Mouse (Mus musculus): ENCODE data around the gene Tmem265. TPM values are rescaled to one million over a fixed set of nuclear protein-coding genes. Genes with fewer than 3 reads are reported as not detected.

Tmem265 gene
- polyA plus RNA-seq, 1 experiment: not detected

DNA sequence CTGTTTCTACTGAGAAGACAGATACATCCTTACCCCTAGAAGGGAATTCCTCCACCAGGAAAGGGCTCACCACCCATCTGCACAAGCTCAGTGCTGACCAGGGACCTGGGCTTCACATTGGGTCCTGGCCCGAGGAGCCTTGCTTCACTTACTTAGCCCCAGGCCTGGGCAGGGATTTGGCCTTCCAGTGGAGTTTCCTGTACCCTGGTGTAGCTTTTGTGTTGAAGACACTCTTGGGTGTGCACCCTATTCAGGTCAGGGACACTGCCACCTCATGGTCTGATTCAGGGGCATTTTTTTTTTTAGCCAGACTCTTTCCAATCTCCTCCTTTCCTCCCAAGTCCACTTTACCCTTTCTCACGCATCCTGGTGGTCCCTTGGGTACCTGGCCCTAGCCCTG is 41.7 kb downstream of the Tmem265 start:
- Histone ChIP-seq H3K27ac (ENCODE audit: insufficient read depth, low read length) (no peak overlapping the region), H3K4me3 (ENCODE audit: insufficient read depth, low read length) (no peak overlapping the region), H3K4me1 (ENCODE audit: control insufficient read depth, insufficient read depth, low read length) (no peaks in the 10 kb centered on the region)
- TF ChIP-seq POLR2A (IDR thresholded peaks at IDR 0.05; ENCODE audit: low read depth, low read length): no peak

DNA sequence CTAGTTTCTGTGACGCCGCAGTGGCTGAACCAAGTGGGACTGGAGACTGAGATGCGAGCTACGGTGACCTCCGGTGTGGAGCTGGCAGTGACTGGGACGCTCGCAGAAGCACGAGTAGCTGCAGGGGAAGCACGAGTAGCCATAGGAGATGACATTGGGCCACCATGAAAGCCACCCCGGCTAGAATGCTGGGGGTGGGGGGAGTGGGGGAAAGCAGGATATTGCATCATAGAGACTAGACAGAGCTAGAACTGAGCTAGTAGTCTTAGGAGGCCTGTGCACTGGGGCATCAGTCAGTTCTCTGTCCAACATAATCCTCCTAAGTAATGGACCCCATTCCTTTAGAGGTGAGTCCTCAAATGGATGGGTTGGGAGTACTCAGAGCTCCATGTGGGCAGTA is 43.1 kb downstream of the Tmem265 start:
- H3K4me3 ChIP-seq (ENCODE audit: insufficient read depth, low read length): no peak overlapping the region
- TF ChIP-seq POLR2A (IDR thresholded peaks at IDR 0.05; ENCODE audit: low read depth, low read length) (no peak), CTCF (IDR thresholded peaks at IDR 0.05; ENCODE audit: borderline replicate concordance, insufficient read depth, low read length) (no peak)
- no peaks in the 10 kb centered on the region for H3K4me1 ChIP-seq (ENCODE audit: control insufficient read depth, insufficient read depth, low read length)
- no peak overlapping the region for H3K27ac ChIP-seq (ENCODE audit: insufficient read depth, low read length)

DNA sequence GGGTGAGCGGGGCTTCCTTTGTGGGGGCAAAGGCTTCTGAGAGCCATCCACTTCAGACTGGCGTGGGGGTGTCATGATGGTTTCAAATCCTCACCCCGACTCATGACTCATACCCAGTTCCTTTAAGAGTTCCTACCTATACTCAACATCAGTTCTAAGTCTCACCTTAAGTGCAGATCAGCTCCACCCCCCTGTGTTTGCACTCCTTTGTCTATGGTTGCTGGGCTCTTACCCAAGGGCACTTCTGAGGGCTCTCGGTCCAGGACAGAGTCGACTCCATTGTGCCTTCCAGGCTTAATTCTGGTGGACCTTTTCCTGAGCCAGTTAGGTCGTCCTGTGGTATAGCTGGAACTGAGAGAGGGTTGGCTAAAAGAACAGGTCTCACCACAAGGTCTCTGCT is 46.0 kb downstream of the Tmem265 start:
- Histone ChIP-seq H3K4me3 (ENCODE audit: insufficient read depth, low read length) (no peak overlapping the region), H3K27ac (ENCODE audit: insufficient read depth, low read length) (no peak overlapping the region), H3K4me1 (ENCODE audit: control insufficient read depth, insufficient read depth, low read length) (no peaks in the 10 kb centered on the region)
- TF ChIP-seq CTCF (IDR thresholded peaks at IDR 0.05; ENCODE audit: borderline replicate concordance, insufficient read depth, low read length) (no peak), POLR2A (IDR thresholded peaks at IDR 0.05; ENCODE audit: low read depth, low read length) (no peak)

DNA sequence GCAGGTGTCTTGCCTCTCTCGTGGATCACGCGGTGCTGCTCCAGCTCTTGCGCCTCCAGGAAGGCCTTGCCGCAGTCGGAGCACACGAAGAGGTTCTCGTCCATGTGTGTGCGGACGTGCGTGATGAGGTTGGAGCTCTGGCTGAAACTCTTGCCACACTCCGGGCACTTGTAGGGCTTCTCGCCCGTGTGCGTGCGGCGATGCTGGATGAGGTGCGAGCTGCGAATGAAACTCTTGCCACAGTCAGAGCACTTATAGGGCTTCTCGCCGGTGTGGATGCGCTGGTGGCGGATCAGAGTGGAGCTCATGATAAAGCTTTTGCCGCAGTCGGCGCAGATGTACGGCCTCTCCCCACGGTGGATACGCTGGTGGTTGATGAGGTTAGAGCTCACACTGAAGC is 49.8 kb downstream of the Tmem265 start:
- Histone ChIP-seq H3K4me3 (ENCODE audit: insufficient read depth, low read length) (no peak overlapping the region), H3K4me1 (ENCODE audit: control insufficient read depth, insufficient read depth, low read length) (no peaks in the 10 kb centered on the region), H3K27ac (ENCODE audit: insufficient read depth, low read length) (no peak overlapping the region)
- TF ChIP-seq CTCF (IDR thresholded peaks at IDR 0.05; ENCODE audit: borderline replicate concordance, insufficient read depth, low read length) (no peak), POLR2A (IDR thresholded peaks at IDR 0.05; ENCODE audit: low read depth, low read length) (no peak)

DNA sequence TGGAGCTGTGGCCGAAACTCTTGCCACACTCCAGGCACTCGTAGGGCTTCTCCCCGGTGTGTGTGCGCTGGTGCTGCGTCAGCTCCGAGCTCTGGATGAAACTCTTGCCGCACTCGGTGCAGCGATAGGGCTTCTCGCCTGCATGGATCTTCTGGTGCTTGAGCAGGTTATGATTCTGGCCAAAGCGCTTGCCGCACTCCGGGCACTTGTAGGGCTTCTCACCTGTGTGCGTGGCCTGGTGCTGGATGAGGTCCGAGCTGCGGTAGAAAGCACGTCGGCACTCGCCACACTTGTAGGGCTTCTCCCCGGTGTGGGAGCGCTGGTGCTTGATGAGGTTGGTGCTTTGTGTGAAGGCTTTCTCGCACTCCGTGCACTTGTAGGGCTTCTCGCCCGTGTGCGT is 50.4 kb downstream of the Tmem265 start:
- Histone ChIP-seq H3K4me3 (ENCODE audit: insufficient read depth, low read length) (no peak overlapping the region), H3K4me1 (ENCODE audit: control insufficient read depth, insufficient read depth, low read length) (no peaks in the 10 kb centered on the region), H3K27ac (ENCODE audit: insufficient read depth, low read length) (no peak overlapping the region)
- no peak for TF ChIP-seq POLR2A (IDR thresholded peaks at IDR 0.05; ENCODE audit: low read depth, low read length)
- TF ChIP-seq CTCF (IDR thresholded peaks at IDR 0.05; ENCODE audit: borderline replicate concordance, insufficient read depth, low read length): no peak

DNA sequence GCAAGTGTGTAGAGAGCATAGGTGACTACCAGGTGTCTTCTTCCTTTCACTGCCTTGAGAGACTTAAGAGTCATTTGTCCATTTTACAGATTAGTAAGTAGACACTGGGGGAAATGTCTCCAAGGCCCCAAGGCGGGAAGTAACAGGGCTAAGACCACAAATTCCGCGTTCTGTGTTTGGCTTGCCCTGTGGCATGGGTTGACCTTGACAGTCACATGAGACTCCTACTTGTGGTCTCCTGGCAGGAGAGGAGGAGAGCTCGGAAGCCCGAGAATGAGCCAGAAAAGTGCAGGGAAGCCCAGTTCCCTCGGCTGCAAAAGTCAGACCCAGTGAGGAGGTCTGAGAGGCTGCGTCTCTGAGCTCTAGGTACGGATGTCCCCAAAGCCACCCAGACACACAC is 52.3 kb downstream of the Tmem265 start:
- H3K27ac ChIP-seq (ENCODE audit: insufficient read depth, low read length): no peak overlapping the region

DNA sequence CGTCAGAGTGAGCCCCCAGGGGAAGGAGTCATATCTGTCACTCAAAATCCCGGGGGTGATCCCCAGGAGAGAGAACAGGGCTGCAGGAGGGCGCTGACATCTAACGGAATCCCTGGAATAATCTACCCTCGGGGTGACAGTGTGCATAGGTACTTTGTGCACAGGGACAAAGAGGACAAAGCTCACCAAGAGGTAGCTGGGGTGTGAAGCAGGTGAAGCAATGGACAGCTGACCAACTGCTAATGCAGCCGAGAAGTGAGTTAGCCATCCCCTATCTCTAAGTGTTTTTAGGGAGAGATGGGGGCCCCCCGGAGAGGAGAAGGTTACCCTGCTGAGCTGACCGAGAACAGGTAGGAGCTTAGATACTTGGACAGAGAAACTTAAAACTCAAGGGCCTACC is 52.9 kb downstream of the Tmem265 start:
- Histone ChIP-seq H3K27ac (ENCODE audit: insufficient read depth, low read length) (no peak overlapping the region), H3K4me1 (ENCODE audit: control insufficient read depth, insufficient read depth, low read length) (no peaks in the 10 kb centered on the region), H3K4me3 (ENCODE audit: insufficient read depth, low read length) (peak overlapping the region; percentile 72)
- no peak for TF ChIP-seq CTCF (IDR thresholded peaks at IDR 0.05; ENCODE audit: borderline replicate concordance, insufficient read depth, low read length)
- TF ChIP-seq POLR2A (IDR thresholded peaks at IDR 0.05; ENCODE audit: low read depth, low read length): no peak

More for the DNA sequence above, 52.3 kb downstream of the Tmem265 start:
- TF ChIP-seq POLR2A (IDR thresholded peaks at IDR 0.05; ENCODE audit: low read depth, low read length) (no peak), CTCF (IDR thresholded peaks at IDR 0.05; ENCODE audit: borderline replicate concordance, insufficient read depth, low read length) (no peak)
- Histone ChIP-seq H3K4me3 (ENCODE audit: insufficient read depth, low read length) (no peak overlapping the region), H3K4me1 (ENCODE audit: control insufficient read depth, insufficient read depth, low read length) (no peaks in the 10 kb centered on the region)

DNA sequence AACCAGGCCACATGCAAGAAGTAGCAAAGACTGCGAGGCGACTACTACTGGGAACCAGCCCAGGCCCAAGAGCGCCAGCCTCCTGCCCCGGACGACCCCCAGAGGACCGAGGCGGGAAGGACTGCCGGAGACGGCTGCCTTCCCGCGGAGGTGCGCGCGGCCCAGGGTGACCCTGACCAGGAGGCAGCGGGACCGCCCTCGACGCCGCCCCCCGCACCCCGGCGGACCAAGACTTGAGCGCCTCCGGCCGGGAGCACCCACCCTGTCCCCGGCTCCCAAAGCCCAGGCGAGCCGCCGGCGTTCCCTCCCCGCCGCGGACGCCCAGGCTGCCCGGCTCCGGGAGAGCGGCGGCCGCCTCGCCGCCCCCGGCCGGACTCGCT is 53.3 kb downstream of the Tmem265 start:
- TF ChIP-seq POLR2A (IDR thresholded peaks at IDR 0.05; ENCODE audit: low read depth, low read length): no peak
- no peak for TF ChIP-seq CTCF (IDR thresholded peaks at IDR 0.05; ENCODE audit: borderline replicate concordance, insufficient read depth, low read length)
- H3K4me3 ChIP-seq (ENCODE audit: insufficient read depth, low read length): peak overlapping the region; percentile 72
- no peaks in the 10 kb centered on the region for H3K4me1 ChIP-seq (ENCODE audit: control insufficient read depth, insufficient read depth, low read length)
- H3K27ac ChIP-seq (ENCODE audit: insufficient read depth, low read length): no peak overlapping the region

DNA sequence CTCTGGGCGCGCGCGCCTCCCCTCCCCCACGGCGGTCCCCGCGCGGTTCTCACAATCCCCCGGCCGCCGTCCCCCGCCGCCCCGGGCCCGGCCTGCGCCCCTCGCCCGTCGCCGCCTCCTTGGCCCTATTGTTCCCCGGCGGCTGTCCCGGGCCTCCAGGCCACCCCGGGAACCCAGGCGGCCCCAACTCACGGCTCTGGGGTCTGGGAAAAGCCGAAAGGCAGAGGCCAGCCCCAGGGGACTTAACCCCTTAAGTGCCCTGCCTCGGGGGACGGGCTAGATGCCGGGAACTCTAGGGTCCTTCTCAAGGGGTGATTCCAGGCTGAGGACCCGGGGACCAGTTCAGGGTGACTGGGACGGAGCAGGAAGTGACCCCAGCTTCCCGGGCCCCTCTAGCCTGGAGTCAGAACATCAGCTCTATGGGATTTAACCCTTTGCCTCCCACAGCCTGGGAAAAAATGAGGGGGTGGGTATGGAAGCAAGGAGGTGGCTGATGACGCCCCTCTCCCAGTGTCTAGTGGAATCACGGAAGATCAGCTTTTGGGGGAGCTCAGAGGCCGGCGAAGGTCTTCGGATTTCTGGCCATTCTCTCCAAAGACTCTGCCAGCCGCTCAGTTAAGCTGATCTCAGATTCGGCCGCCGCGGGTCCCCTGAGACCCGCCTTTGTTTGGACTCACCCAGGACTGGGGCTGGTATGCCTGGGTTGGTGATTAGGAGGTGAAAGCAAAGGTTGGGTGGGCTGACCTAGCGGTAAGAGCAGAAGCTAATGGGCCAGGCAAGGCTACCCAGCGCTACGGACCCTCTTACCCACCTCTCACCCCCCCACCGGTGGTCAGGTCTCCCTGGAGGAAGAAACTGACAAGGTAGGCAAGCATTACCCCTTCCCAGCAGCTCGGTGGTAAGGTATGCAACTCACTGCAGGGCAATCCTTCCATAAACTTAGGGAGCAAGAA is 54.0 kb downstream of the Tmem265 start, which contains the start of gene Zfp629:
Gene Zfp629, minus strand, starts transcription at position 907 of the 953 bp plus-strand sequence.
- no peak within 1 kb of the TSS for H3K27ac ChIP-seq (ENCODE audit: insufficient read depth, low read length)
- TF ChIP-seq POLR2A (IDR thresholded peaks at IDR 0.05; ENCODE audit: low read depth, low read length) (no peak; the same call in 1 of the 2 replicates), CTCF (IDR thresholded peaks at IDR 0.05; ENCODE audit: borderline replicate concordance, insufficient read depth, low read length) (no peak)
- H3K4me1 ChIP-seq (ENCODE audit: control insufficient read depth, insufficient read depth, low read length): no peaks in the 10 kb centered on the region
- peak within 1 kb of the TSS; percentile 72 for H3K4me3 ChIP-seq (ENCODE audit: insufficient read depth, low read length)

DNA sequence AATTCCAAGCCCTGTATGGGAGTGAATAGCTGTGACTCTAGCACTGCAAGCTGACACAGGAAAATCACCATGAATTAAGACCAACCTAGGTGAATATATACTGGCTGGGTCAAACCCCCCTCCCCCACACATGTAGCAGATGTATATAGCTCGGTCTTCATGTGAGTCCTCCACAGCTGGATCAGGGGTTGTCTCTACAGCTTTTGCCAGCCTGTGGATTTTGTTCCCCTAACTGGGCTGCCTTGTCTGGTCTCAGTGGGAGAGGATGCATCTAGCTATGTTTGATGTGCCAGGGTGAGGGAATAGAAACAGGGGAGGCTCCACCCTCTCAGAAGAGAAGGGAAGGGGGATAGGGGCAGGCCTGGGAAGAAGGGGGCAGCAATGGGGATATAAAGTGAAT is 55.1 kb downstream of the Tmem265 start:
- H3K4me3 ChIP-seq (ENCODE audit: insufficient read depth, low read length): no peak overlapping the region
- H3K27ac ChIP-seq (ENCODE audit: insufficient read depth, low read length): no peak overlapping the region
- TF ChIP-seq CTCF (IDR thresholded peaks at IDR 0.05; ENCODE audit: borderline replicate concordance, insufficient read depth, low read length) (no peak), POLR2A (IDR thresholded peaks at IDR 0.05; ENCODE audit: low read depth, low read length) (no peak)
- H3K4me1 ChIP-seq (ENCODE audit: control insufficient read depth, insufficient read depth, low read length): no peaks in the 10 kb centered on the region

Other genes with a start within 250 kb of the Tmem265 start
- gene Zfp768, start 215.8 kb upstream of the Tmem265 start, polyA plus RNA-seq (2011; ENCODE audit: insufficient read length, low read depth, missing spikeins): 18.4 and 20.7 TPM in 2 replicates
- gene Zfp747, start 185.3 kb upstream of the Tmem265 start, polyA plus RNA-seq (2011; ENCODE audit: insufficient read length, low read depth, missing spikeins): 4.5 and 7.0 TPM in 2 replicates
- 1.6 and 2.1 TPM in 2 replicates for gene 9130019O22Rik, start 174.2 kb upstream of the Tmem265 start, polyA plus RNA-seq (2011; ENCODE audit: insufficient read length, low read depth, missing spikeins)
- gene E430018J23Rik, start 167.8 kb upstream of the Tmem265 start, polyA plus RNA-seq (2011; ENCODE audit: insufficient read length, low read depth, missing spikeins): 5.3 and 7.1 TPM in 2 replicates
- 3.3 and 5.0 TPM in 2 replicates for gene Zfp764, start 154.6 kb upstream of the Tmem265 start, polyA plus RNA-seq (2011; ENCODE audit: insufficient read length, low read depth, missing spikeins)
- gene Zfp688, start 139.3 kb upstream of the Tmem265 start, polyA plus RNA-seq (2011; ENCODE audit: insufficient read length, low read depth, missing spikeins): 9.6 and 11.0 TPM in 2 replicates
- gene Zfp689, start 112.2 kb upstream of the Tmem265 start, polyA plus RNA-seq (2011; ENCODE audit: insufficient read length, low read depth, missing spikeins): 1.8 and 3.2 TPM in 2 replicates
- 73.6 and 83.0 TPM in 2 replicates for gene Prr14, start 101.8 kb upstream of the Tmem265 start, polyA plus RNA-seq (2011; ENCODE audit: insufficient read length, low read depth, missing spikeins)
- 54.2 and 58.1 TPM in 2 replicates for gene Fbrs, start 82.2 kb upstream of the Tmem265 start, polyA plus RNA-seq (2011; ENCODE audit: insufficient read length, low read depth, missing spikeins)
- gene Srcap, start 49.4 kb upstream of the Tmem265 start, polyA plus RNA-seq (2011; ENCODE audit: insufficient read length, low read depth, missing spikeins): 63.8 and 64.6 TPM in 2 replicates
- 10.3 and 12.0 TPM in 2 replicates for gene Gm42715, start 41.8 kb upstream of the Tmem265 start, polyA plus RNA-seq (2011; ENCODE audit: insufficient read length, low read depth, missing spikeins)
- gene Phkg2, start 11.9 kb downstream of the Tmem265 start, polyA plus RNA-seq (2011; ENCODE audit: insufficient read length, low read depth, missing spikeins): 29.6 and 31.2 TPM in 2 replicates
- gene Ccdc189, start 27.2 kb downstream of the Tmem265 start, polyA plus RNA-seq (2011; ENCODE audit: insufficient read length, low read depth, missing spikeins): 1.5 and 3.6 TPM in 2 replicates
- gene Rnf40, start 27.4 kb downstream of the Tmem265 start, polyA plus RNA-seq (2011; ENCODE audit: insufficient read length, low read depth, missing spikeins): 34.2 and 34.6 TPM in 2 replicates
- gene Zfp629, start 54.4 kb downstream of the Tmem265 start, polyA plus RNA-seq (2011; ENCODE audit: insufficient read length, low read depth, missing spikeins): 9.3 and 14.9 TPM in 2 replicates
- gene Bcl7c, start 147.5 kb downstream of the Tmem265 start, polyA plus RNA-seq (2011; ENCODE audit: insufficient read length, low read depth, missing spikeins): 53.2 and 57.0 TPM in 2 replicates
- gene Ctf1, start 151.3 kb downstream of the Tmem265 start, polyA plus RNA-seq (2011; ENCODE audit: insufficient read length, low read depth, missing spikeins): 14.9 and 27.8 TPM in 2 replicates
- not detected in 2 replicates for gene Ctf2, start 170.8 kb downstream of the Tmem265 start, polyA plus RNA-seq (2011; ENCODE audit: insufficient read length, low read depth, missing spikeins)
- 16.0 and 17.8 TPM in 2 replicates for gene Fbxl19, start 183.2 kb downstream of the Tmem265 start, polyA plus RNA-seq (2011; ENCODE audit: insufficient read length, low read depth, missing spikeins)
- 19.8 and 23.3 TPM in 2 replicates for gene Orai3, start 208.4 kb downstream of the Tmem265 start, polyA plus RNA-seq (2011; ENCODE audit: insufficient read length, low read depth, missing spikeins)
- gene Setd1a, start 215.3 kb downstream of the Tmem265 start, polyA plus RNA-seq (2011; ENCODE audit: insufficient read length, low read depth, missing spikeins): 29.3 and 33.8 TPM in 2 replicates
- gene Gm49388, start 224.2 kb downstream of the Tmem265 start, polyA plus RNA-seq (2011; ENCODE audit: insufficient read length, low read depth, missing spikeins): not detected in 2 replicates
- 8.0 and 9.4 TPM in 2 replicates for gene Hsd3b7, start 239.2 kb downstream of the Tmem265 start, polyA plus RNA-seq (2011; ENCODE audit: insufficient read length, low read depth, missing spikeins)